Mouse (Mus musculus): Measurements from ENCODE around the gene Rhbdf1.

DNA sequence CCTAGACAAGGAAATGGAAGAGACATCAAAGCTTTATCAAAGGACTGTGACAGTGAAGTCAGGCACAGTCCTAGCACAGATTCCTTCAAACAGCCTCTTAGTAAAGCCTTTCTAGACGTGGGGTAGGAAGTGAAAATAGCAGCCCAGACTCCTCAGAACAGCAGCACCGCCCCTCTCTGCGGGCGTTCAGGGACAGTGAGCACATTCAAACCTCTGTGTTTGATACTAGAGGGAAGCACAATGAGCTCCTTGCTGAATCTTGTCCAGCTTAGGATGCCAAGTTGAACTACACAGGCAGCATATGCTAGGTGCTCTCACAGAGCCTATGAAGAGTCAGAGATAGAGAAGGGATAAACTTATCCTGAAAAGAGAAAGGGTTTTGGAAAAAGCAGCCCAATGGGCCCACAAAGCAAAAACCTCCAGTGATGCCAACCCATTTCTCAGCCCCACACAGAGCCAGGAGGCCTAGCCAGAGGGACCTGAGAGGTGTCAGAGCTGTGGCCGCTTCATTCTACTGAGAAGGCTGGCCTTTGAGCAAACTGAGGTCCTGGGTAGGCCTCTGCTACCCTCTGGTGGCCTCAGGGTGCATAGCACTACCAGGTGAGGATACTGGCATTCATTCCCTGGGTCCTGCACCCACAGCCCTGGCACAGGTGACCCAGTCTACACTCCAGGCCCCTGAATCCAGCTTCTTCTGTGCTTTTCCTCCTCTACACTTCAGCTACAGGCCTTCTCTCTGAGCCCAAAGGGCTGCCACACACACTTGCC lies 16.2 kb upstream of the Rhbdf1 start:
- no peak for TF ChIP-seq POLR2A (IDR thresholded peaks at IDR 0.05; ENCODE audit: extremely low read depth, insufficient read depth, low read length)
- TF ChIP-seq CTCF (IDR thresholded peaks at IDR 0.05; ENCODE audit: low read depth, low read length): peak; percentile 99

Measured in liver, adult 2 months (tissue).